Mouse (Mus musculus): ENCODE data around the gene Emg1. TPM values are rescaled to one million over a fixed set of nuclear protein-coding genes. Genes with fewer than 3 reads are reported as not detected.

Emg1 gene
- total RNA-seq, 2 experiments from 2014 or later, result 47.4 to 50.9 TPM

DNA sequence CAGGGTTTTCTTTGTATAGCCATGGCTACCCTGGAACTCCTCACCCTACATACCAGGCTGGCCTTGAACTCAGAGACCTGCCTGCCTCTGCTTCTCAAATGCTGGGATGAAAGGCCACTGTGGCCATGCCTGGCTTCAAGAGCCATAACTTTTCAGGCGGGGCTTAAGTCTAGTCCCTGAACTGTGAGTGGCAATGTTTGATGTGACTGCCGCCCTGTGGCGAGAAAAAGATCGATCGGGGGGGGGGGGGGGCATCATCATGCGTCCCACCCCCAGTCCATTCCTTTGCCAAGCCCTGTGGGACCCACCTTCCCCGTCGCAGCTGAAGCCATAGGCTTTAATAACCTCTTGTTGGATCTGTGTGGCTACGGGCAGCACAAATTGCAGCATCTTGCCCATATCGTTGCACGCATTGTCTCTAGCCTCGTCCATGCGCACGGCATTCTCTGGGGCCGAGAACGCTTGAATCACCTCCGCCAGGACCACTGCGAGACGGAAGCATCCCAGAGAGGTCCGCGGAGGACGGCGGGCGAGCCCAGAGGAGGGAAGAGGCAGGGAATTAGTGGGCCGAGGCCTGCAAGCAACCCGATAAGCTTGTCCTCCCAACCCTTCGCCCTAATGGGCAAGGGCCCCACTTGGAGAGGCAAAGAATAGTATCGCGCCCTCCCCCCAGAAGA is 28.4 kb upstream of the Emg1 start:
- intact Hi-C loops (cut with DNase I), result loop anchor here (1.0 to 5.0 kb wide), 4 partner anchors 28 to 170 kb away; partner anchors contain the start of genes C1rb, Emg1, Lpcat3 and Phb2
- H3K27ac ChIP-seq, result peak overlapping the region; percentile 99
- TF ChIP-seq CTCF (IDR thresholded peaks at IDR 0.05), result peak; percentile 65
- peak in 1 of 2 experiments; percentile 60 for DNase-seq (ENCODE audit: extremely low spot score in 1 of 2, low spot score in 2 of 2)
- H3K4me3 ChIP-seq, result peak overlapping the region; percentile 64

DNA sequence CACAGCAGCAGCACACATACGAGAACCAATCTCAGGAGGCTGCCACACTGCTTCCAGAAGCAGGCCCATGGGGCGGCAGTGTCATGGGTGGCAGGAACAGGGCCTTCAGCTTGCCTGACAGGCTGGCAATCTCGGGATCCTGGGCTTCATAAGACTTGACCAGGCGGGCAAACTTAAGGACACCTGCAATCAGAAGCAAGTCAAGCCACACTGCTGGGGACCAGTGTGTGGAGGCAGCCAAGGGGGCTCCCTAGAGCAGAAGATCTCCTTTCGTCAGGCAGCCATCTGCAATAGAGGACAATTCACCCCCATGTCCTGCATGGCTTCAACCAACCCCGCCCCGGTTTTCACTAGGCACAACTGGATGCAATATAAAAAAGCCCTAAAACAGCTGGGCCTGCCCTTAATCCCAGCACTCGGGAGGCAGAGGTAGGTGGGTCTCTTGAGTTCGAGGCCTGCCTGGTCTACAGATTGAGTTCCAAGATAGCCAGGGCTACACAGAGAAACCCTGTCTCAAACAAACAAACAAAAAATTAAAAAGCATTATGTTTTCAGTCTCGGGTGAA is 27.3 kb upstream of the Emg1 start:
- TF ChIP-seq CTCF (IDR thresholded peaks at IDR 0.05), result no peak
- no peak for DNase-seq (ENCODE audit: extremely low spot score in 1 of 2, low spot score in 2 of 2)
- Histone ChIP-seq H3K27ac (peak overlapping the region; percentile 99; the same call in 1 of the 2 replicates), H3K4me3 (no peak overlapping the region)
- intact Hi-C loops (cut with DNase I), result no loop called here

DNA sequence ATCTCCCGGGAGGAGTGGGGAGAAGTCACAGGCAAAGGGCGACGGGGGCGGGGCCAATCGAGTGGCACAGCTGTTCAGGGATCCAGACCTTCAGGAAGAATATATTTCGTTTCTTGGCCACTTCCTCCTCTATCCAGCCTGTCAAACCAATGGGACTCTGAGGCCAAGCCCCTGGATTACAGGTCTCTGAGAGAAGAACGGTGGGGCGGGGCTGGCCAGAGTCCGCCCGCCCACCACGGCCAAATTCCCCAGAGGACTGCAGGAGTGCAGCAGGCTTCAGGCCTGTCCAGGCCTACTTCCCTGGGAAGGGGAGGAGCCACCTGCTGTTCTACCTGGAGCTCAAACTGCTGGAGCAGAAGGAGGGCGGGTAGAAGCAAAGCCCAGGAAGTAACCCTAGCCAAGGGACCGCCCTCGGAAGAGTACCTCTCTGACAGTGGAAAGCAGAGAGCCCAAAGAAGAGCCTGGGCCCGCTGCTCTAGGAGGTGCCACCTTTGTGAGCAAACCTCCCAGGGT is 26.6 kb upstream of the Emg1 start, which contains the start of gene Ptpn6:
TSS of gene Ptpn6 (minus strand) at position 204 of the 513 bp plus-strand sequence.
- Histone ChIP-seq H3K27ac (peak within 1 kb of the TSS; percentile 99; the same call in 1 of the 2 replicates), H3K4me3 (no peak within 1 kb of the TSS)
- no peak for TF ChIP-seq CTCF (IDR thresholded peaks at IDR 0.05)
- intact Hi-C loops (cut with DNase I), result no loop called here
- DNase-seq (ENCODE audit: extremely low spot score in 1 of 2, low spot score in 2 of 2), result no peak

DNA sequence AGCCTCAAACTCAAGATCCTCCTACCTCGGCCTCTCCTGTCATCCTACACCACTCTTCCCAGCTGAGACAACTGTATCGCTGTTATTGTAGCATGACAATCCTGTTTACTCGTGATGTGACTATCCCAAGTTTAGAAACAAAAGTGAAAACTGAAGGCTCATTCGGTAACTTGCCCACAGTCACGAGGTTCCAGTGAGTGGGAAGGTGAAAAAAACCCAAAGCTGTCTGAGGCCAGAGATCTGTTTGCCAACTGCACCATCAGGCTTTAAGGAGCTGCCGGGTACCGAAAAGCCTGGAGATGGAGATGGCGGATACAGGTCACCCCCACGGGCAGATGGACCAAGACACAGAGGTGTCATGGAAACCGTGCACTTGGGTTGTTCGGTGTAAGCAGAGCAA is 25.1 kb upstream of the Emg1 start:
- Histone ChIP-seq H3K27ac (no peak overlapping the region; the same call in 1 of the 2 replicates), H3K4me3 (no peak overlapping the region)
- TF ChIP-seq CTCF (IDR thresholded peaks at IDR 0.05), result no peak
- intact Hi-C loops (cut with DNase I), result no loop called here
- DNase-seq (ENCODE audit: extremely low spot score in 1 of 2, low spot score in 2 of 2), result no peak

DNA sequence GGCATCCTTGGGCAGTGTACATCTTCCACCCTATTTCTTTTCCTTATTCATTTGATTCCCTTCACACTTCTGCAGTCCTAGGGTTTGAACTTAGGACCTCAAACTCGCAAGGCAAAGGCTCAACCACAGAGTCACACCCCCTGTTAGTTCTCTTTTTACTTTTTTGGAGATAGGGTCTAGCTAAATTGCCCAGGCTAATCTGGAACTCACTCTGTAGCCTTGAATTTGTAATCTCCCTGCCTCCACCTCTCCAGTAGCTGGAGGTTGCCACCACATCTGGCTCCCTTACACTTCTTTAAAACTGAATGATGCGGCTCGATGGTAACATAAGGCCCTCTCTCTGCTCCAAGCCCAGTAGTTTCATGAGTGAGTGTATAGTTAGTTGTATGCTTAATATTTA is 22.4 kb upstream of the Emg1 start:
- H3K4me3 ChIP-seq, result no peak overlapping the region
- no peak for DNase-seq (ENCODE audit: extremely low spot score in 1 of 2, low spot score in 2 of 2)
- no peak for TF ChIP-seq CTCF (IDR thresholded peaks at IDR 0.05)
- H3K27ac ChIP-seq, result no peak overlapping the region
- intact Hi-C loops (cut with DNase I), result no loop called here

DNA sequence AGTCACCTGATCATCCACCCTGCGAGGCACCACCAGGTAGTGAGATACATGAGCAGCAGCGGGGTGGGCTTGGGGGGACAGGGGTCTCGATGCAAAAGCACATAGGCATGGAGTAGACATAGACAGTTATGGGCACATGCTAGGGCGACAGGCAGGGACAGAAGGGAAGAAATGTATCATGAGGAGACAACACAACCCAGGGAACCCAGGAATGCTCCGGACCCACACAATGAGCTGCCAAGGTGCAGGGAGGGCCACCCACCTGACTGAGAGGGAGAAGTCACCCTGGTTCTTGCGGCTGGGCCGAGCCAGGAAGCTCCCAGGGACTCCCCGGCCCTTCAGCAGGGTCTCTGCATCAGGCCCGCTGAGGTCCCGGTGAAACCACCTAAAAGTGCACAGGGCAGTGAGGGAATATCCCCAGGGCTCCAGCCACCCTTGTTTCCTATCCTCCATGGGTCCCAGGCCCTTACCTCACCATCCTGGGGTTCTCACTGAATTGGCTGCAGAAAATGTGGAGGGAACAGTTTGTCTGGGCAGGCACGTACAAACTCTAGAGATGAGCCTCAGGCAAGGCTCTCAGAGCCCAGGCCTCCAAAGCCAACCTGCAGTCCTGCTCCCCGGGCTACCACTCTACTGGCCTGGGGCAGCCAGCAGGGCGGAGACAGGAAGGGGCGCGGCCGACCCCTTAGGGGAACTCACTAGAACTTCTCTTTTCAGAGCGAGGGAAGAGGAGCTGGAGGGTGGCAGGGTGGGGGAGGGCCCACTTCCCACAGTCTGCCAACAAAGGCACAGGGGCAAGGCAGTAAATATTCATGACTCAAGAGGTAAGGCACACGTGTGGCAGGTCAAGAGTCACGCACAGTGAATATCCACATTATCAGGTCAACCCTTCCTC is 20.7 kb upstream of the Emg1 start:
- TF ChIP-seq CTCF (IDR thresholded peaks at IDR 0.05), result no peak
- no peak overlapping the region for H3K4me3 ChIP-seq
- no peak for DNase-seq (ENCODE audit: extremely low spot score in 1 of 2, low spot score in 2 of 2)
- intact Hi-C loops (cut with DNase I), result no loop called here
- no peak overlapping the region for H3K27ac ChIP-seq

DNA sequence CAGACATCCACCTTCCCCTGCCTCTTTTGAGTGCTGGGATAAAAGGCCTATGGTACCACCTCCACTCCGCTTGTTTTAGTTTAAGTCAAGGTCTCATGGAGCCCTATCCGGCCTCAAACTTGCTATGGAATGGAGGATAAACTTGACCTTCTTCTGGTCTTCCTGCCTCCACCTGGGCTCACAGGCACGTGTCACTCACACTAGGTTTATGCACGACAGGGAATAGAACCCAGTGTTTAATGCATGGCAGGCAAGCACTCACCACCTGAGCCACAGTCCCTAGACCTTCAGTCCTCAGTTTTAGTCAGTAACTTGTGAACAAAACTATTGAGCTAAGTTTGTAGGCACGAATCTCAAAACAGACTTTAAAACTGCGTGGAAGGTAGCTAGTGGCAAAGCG is 19.1 kb upstream of the Emg1 start:
- intact Hi-C loops (cut with DNase I), result no loop called here
- no peak for TF ChIP-seq CTCF (IDR thresholded peaks at IDR 0.05)
- Histone ChIP-seq H3K4me3 (no peak overlapping the region), H3K27ac (no peak overlapping the region)
- no peak for DNase-seq (ENCODE audit: extremely low spot score in 1 of 2, low spot score in 2 of 2)

DNA sequence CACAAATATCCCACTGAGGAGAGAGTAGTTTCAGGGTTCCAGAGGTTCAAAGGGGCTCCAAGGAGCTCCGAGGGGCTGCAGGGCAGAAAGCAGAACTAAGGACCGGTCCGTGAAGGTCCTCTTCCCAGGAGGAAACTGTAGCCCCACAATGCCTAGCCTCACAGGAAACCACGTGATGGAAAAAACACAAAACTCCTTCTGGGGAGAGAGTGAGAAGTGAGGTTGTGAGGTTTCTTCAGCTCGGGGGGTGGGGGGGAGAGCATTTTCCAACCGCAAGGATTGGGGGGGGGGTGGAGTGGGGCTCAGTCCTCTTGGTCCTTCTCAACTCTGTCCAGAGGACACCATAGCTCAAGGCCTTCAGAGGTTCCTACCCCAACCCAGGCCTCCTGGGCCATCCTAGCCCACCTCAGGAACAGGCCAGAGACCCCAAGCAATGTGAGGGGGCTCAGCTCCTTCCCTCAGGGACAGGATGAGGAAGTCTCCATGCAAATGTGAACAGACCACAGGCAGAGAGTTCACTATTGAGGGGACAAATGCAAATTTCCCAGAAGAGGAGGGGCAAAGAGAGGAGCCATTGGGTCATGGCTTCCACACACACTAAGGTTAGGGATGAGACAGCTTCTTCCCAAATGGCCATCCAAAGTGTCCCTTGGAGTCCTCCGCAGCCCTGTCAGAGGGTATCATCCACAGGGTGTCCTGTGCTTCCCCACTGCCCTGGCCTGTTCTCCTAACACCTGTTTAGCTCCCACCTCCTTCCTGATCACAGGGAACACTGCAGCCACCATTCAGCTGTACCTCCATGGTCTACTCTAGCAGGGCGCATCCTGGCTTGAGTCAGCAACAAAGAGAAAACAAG is 18.1 kb upstream of the Emg1 start:
- H3K4me3 ChIP-seq, result no peak overlapping the region
- TF ChIP-seq CTCF (IDR thresholded peaks at IDR 0.05), result no peak
- intact Hi-C loops (cut with DNase I), result no loop called here
- no peak for DNase-seq (ENCODE audit: extremely low spot score in 1 of 2, low spot score in 2 of 2)
- H3K27ac ChIP-seq, result no peak overlapping the region

DNA sequence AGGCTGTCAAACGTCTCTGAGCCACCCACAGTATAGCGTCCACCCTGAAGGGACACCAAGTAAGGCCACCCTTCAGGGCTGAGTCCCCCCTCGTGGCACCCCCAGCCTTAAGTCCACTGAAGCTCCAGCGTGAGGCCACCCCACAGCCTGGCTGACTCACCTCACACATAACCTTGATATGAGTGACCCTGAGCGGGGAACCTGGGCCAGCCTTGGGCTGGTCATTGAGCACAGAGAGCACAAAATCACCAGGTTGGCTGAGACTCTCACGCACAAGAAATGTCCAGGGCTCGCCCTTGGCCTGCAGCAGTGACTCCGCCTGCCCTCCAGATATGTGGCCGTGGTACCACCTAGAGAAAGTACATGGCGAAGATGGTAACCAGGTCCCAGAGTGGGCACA is 16.6 kb upstream of the Emg1 start:
- intact Hi-C loops (cut with DNase I), result no loop called here
- TF ChIP-seq CTCF (IDR thresholded peaks at IDR 0.05), result no peak
- Histone ChIP-seq H3K27ac (no peak overlapping the region), H3K4me3 (no peak overlapping the region)
- DNase-seq (ENCODE audit: extremely low spot score in 1 of 2, low spot score in 2 of 2), result no peak

DNA sequence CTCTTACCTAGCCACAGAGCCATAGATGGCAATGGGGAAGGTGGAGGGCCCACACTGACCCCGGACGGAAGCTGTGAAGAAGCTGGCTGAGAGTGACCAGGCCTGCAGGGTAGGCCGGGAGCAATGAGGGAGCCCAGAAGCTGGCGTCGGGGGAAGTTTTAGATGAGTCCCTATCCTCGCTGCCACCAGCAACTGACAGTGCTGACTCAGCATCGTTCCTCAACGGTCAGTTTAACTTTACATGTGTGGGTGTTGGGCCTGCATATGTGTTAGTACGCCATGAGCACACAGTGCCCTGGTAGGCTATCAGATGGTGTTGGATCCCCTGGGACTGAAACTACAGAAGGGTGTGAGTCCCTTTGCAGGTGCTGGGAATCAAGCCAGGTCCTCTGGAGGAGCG is 12.5 kb upstream of the Emg1 start:
- intact Hi-C loops (cut with DNase I), result no loop called here
- Histone ChIP-seq H3K27ac (no peak overlapping the region), H3K4me3 (no peak overlapping the region)
- no peak for DNase-seq (ENCODE audit: extremely low spot score in 1 of 2, low spot score in 2 of 2)
- TF ChIP-seq CTCF (IDR thresholded peaks at IDR 0.05), result no peak

DNA sequence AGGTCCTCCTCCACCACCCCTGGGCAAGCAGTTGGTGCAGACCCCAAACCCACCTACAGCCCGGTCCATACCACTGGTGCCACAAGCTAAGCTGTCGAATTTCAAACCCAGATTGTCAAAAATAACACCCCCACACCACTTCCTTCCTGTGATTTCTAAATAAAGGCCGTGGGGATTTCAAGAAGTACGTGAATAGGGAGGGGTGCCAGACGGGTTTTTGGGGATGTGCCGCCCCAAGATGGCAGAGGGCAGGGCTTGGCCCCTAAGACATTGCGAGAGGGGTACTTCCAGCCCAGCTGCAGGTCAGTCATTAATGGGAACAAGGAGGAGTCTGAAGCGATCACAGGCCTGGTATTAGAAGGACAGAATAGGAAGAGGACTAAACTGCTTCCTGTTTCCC is 11.6 kb upstream of the Emg1 start:
- no peak overlapping the region for H3K27ac ChIP-seq
- DNase-seq (ENCODE audit: extremely low spot score in 1 of 2, low spot score in 2 of 2), result no peak
- no peak for TF ChIP-seq CTCF (IDR thresholded peaks at IDR 0.05)
- intact Hi-C loops (cut with DNase I), result no loop called here
- no peak overlapping the region for H3K4me3 ChIP-seq

Data from left cerebral cortex, adult 2 months (tissue).